Mouse (Mus musculus): ENCODE measurements around the gene Phf7.

Phf7 gene

DNA sequence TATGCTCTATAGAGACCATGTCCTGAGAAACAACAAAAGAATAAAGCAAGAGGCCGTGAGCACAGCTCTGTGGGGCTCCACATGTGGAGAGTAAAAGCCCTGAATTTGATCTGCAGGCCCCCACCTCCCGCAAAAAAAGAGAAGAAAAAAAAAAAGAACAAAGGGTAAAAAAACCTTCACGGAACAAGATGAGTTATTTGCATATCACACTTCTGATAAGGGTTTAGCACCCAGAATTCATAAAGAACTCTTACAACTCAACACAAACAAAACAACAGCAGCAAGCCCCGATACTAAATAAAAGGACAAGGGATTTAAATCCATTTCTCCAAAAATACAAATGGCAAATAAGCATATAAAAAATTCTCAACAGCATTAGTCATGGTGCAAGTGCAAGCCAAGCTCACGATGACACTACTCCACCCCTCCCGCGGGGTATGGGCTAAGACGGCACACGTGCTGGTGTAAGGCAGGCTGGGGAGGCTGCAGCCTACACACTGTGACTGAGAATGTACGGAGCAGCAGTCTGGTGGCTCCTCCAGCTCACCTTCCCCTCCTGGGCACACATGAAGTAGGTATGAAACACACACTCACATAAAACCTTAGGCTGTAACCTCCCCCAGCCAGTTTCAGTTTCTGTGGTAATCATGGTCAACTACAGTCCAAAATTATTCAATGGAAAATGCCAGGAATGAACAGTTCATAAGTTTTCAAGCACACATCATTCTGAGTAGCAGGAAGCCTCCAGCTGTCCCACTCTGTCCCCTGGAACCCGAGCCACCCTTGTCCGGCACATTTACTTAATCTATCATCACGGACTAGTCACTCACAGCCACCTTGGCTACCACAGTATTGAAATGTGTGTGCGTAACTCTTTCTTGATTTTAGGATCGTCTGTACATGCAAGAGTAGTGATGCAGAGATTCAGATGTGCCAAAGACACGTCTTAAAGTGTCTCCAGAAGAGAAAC lies 53.3 kb downstream of the Phf7 start:
- peak; percentile 68 for DNase-seq (ENCODE audit: low spot score)

DNA sequence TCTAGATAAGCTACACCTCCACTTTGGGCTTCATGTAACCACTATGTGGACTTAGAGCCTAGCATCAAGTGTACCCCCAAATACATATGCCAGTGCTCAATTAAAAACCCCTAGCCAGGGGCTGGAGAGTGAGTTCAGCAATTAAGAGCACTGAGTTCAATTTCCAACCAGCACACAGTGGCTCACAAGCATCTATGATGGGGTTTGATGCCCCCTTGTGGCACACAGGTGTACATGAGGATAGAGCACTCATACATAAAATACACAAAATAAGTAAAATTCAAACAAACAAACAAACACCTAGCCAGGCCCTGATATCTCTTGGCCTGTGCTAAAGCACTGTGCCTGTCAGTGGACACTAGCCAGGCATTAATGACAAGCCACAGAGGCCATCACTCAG lies 55.1 kb downstream of the Phf7 start:
- DNase-seq (ENCODE audit: low spot score): peak; percentile 59

DNA sequence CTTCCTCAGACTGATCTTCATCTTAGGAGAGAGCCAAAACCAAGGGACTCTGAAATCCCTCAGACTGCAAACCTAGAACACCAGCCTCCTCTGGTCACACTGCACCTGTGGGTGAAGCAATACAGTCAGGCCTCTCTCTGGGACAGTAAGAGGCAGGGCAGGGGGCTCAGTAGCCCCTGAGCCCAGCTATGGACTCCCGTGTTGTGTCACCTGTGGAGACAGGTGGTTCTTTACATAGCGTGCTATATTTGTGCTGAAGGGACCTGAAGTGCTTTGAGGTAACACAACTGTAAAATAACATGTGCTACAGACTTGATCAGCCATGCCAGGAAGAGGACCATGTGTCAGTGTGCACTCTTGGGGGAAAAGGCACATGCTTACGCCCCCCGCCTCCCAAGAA lies 55.6 kb downstream of the Phf7 start:
- no peak for DNase-seq (ENCODE audit: low spot score)

DNA sequence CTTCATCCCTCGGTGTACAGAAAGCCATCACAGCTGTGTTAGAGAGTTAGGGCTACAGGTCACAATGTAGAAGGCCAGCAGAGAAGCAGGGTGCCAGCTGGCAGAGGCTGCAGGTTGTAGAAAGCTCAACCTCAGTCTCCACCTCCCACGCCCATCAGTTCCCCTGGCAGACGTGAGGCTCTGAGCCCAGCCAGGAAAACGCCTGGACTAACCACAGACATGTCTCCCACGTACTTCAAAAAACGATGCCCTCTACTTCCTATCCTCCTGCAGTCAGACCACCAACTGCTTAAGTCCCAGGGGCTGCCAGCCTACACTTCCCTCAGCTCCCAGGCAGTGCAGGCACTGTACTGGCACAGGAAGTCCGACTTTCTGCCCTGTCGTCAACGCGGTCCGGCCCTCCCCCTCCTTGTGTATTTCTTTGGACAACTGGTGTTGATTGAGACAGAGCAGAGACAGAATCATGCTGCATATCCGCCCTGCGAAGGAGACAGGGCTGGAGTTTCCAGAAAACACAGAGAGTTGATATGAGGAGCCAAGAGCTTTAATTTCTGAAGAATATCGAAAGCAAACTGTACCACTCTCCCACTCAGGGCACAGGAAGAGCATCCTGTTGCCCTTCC lies 56.1 kb downstream of the Phf7 start:
- peak; percentile 72 for DNase-seq (ENCODE audit: low spot score)

DNA sequence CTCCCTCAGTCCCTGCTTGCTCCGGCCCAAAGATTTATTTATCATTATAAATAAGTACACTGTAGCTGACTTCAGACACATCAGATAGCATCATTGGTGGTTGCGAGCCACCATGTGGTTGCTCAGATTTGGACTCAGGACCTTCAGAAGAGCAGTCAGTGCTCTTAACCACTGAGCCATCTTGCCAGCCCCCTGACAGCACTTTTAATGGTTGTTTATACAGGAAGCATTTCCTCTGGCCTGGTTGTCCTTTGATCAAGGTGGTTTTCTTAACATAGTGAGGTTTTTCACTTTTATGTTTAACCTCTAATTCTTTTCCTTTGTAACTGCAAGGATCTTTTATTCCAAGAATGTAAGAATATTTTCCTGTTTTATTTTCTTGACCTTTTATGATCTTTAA lies 56.7 kb downstream of the Phf7 start:
- no peak for DNase-seq (ENCODE audit: low spot score)

DNA sequence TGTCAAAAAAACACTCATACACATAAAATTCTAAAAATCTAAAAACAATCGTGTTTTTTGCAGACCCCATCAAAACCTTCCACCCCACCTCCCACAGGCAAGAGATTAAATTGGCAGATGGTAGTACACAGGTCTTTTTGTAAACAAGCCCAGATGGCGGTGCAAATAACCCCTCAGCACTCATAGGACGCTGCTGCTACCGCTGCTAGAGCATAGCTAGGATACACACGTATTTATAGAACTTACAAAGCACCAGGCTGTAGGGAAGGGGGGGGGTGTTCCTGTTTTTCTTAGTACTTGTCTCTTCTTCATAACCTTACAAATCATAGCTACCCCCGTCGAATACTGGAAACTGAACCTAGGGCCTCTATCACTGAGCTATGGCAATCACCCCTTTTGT lies 57.3 kb downstream of the Phf7 start:
- DNase-seq (ENCODE audit: low spot score): no peak

DNA sequence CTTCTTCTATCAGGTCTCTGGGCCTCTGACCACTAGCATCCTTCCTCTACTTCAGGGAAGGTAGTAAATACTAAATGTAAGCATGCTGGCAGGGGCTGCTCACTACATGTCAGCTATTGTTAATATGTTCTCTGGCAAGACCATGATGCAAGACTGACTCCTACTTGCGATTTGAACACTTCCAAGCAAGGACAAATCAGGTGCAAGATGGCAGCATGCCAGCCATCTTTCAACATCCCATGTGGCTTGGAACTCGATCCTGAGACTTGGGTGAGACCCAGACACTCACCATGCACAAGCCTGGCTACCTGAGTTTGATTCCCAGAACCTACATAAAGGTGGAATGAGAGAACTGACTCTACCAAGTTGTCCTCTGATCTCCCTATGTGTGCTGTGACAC lies 59.2 kb downstream of the Phf7 start:
- peak; percentile 51 for DNase-seq (ENCODE audit: low spot score)

DNA sequence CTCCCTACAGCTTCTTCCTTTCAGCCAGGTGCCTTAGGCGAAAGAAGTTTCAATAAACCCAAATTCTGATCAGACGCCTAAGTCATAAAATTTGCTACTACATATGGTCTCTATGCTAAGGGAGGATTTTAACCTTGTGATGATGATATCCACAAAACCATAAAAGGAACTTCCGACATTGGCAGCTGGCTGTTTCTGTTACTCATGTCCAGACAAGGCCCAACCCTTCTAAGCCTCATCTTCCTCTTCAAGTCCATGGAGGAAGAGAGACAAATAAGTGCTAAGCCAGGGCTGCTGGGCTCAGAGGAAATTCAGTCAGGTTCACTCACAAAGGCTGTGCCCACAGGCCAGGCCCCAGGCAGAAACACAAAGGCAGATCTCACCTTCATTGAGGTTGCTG lies 61.8 kb downstream of the Phf7 start:
- DNase-seq (ENCODE audit: low spot score): no peak

DNA sequence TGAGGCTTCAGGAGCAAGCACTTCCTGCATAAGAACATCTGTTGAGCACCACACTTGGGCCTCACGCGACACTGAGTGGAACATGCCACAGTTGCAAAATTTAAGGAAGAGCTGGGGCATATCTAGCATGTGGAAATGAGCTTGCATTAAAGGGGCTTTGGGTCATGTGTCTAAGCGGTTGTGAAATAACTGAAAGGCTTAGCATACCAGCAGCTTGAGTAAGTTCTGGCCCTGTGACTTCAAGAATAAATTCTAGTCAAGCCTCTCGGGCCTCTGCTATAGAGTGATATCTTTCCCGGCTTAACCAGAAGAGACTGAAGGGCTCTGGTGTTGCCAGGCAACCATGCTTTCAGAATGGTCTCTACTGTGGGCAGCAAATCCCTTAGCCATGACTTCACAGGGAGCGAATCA lies 62.3 kb downstream of the Phf7 start:
- DNase-seq (ENCODE audit: low spot score): peak; percentile 46
